Mouse (Mus musculus) heart, adult 2 months (tissue): ENCODE data around the gene 4933424G06Rik. TPM values are rescaled to one million over a fixed set of nuclear protein-coding genes. Genes with fewer than 3 reads are reported as not detected.

ENCODE experiments used
- DNase-seq, 2 experiments: peaks; one replicate each; pipeline ENCODE4 v3.0.0; 2021
- H3K27ac ChIP-seq: fragments of 200-600 bp; 2 replicates; pipeline ENCODE4 v1.8.1; 2022
- H3K27me3 ChIP-seq: fragments of 200-500 bp; 2 replicates; pipeline ENCODE4 v1.6.1; 2012; ENCODE audit warnings: mild to moderate bottlenecking, low read length, inconsistent platforms, mixed read lengths; ENCODE audit not compliant: control insufficient read depth, insufficient read depth
- H3K36me3 ChIP-seq: fragments of 200-500 bp; 2 replicates; pipeline ENCODE4 v1.6.1; 2012; ENCODE audit warnings: low read length, inconsistent platforms; ENCODE audit not compliant: control insufficient read depth, insufficient read depth
- H3K4me1 ChIP-seq: fragments of 200-500 bp; 2 replicates; pipeline ENCODE4 v1.6.1; 2011; ENCODE audit warnings: low read length; ENCODE audit not compliant: control insufficient read depth, insufficient read depth
- H3K4me3 ChIP-seq: fragments of 200-600 bp; 2 replicates; pipeline ENCODE4 v1.8.1; 2022
- H3K79me2 ChIP-seq: fragments of 200-500 bp; replicated peaks from 2 replicates; pipeline ENCODE4 v1.6.1; 2012; ENCODE audit warnings: mild to moderate bottlenecking, inconsistent platforms, low read length, moderate library complexity, mixed read lengths; ENCODE audit not compliant: control insufficient read depth, insufficient read depth
- H3K9ac ChIP-seq: fragments of 200-500 bp; 2 replicates; pipeline ENCODE4 v1.6.1; 2012; ENCODE audit warnings: low read depth, mild to moderate bottlenecking, control low read depth, inconsistent platforms, low read length, mixed read lengths
- CTCF ChIP-seq: fragments of 200-600 bp; IDR thresholded peaks from 2 replicates; pipeline ENCODE4 v1.8.1; 2022; ENCODE audit warnings: antibody characterized with exemption, mild to moderate bottlenecking, moderate library complexity
- EP300 ChIP-seq: fragments of 200-500 bp; IDR thresholded peaks from 2 replicates; pipeline ENCODE4 v1.6.1; 2011; ENCODE audit warnings: low read depth, low read length, control low read depth; ENCODE audit not compliant: insufficient read depth
- POLR2A ChIP-seq: fragments of 200-500 bp; IDR thresholded peaks from 2 replicates; pipeline ENCODE4 v1.6.1; 2011; ENCODE audit warnings: mild to moderate bottlenecking, low read depth, low read length, control low read depth; ENCODE audit not compliant: insufficient read depth
- WGBS: fragments of 180-500 bp; shearing (Covaris S2); methylation state at CpG from one replicate; pipeline ENCODE4 v1.1.7; 2018; 5-methylcytosine and 5-hydroxymethylcytosine counted together
- intact Hi-C: fragments of 180-260 bp; cut with DNase I; formaldehyde crosslinking; loops from one replicate; pipeline ENCODE4 v1.15.1; 2025
- polyA plus RNA-seq: library from polyadenylated mRNA; depleted of rRNA; stranded (reverse); fragments of >200 nt; gene quantifications from 2 replicates; pipeline ENCODE4 v1.2.3, GENCODE M21; 2012
- total RNA-seq, 2 experiments: library from RNA; stranded (reverse); gene quantifications; 2 replicates each; pipeline ENCODE4 v1.2.3; 2021

Gene 4933424G06Rik
- total and polyA plus RNA-seq, 3 experiments: not detected

- no peak overlapping the region for H3K27ac ChIP-seq
- 85% methylated on average over 18 of the region's 18 CpGs for WGBS
- H3K4me1 ChIP-seq: no peaks in the 10 kb centered on the region
- DNase-seq: peak in 1 of 2 experiments; percentile 6
- no peak for TF ChIP-seq POLR2A
- intact Hi-C loops: no loop called here
- H3K4me3 ChIP-seq: no peak overlapping the region
- no peaks in the 10 kb centered on the region for H3K27me3 ChIP-seq
- no peak overlapping the region for H3K9ac ChIP-seq
- H3K79me2 ChIP-seq: no peaks in the 10 kb centered on the region
- H3K36me3 ChIP-seq: no peaks in the 10 kb centered on the region
These were observed 49.1 kb downstream of the 4933424G06Rik start for GRCm38 (mm10) chr1:36759076-36759475.

GRCm38 (mm10) chr1:36760401-36760800 is 50.5 kb downstream of the 4933424G06Rik start:
- DNase-seq: peak in 1 of 2 experiments; percentile 10
- H3K4me3 ChIP-seq: no peak overlapping the region
- no peaks in the 10 kb centered on the region for H3K27me3 ChIP-seq
- 76% methylated on average over 9 of the region's 9 CpGs for WGBS
- H3K27ac ChIP-seq: no peak overlapping the region
- no peaks in the 10 kb centered on the region for H3K36me3 ChIP-seq
- no peaks in the 10 kb centered on the region for H3K79me2 ChIP-seq
- no peak overlapping the region for H3K9ac ChIP-seq
- no peaks in the 10 kb centered on the region for H3K4me1 ChIP-seq
- intact Hi-C loops: no loop called here
- no peak for TF ChIP-seq CTCF
- TF ChIP-seq EP300: no peak
- TF ChIP-seq POLR2A: no peak

- H3K4me1 ChIP-seq: no peaks in the 10 kb centered on the region
- no peaks in the 10 kb centered on the region for H3K36me3 ChIP-seq
- no peak overlapping the region for H3K9ac ChIP-seq
- intact Hi-C loops: no loop called here
- no peak overlapping the region for H3K4me3 ChIP-seq
- TF ChIP-seq CTCF (no peak), EP300 (no peak), POLR2A (no peak)
- no peak for DNase-seq
- no peaks in the 10 kb centered on the region for H3K27me3 ChIP-seq
- no peak overlapping the region for H3K27ac ChIP-seq
- no peaks in the 10 kb centered on the region for H3K79me2 ChIP-seq
- 84% methylated on average over 8 of the region's 8 CpGs for WGBS
These were observed 51.1 kb downstream of the 4933424G06Rik start for GRCm38 (mm10) chr1:36761061-36761460.

GRCm38 (mm10) chr1:36761568-36761967 is 51.6 kb downstream of the 4933424G06Rik start, which contains the start of gene Zap70:
Gene Zap70 (plus strand): TSS chr1:36761798.
- no peaks in the 10 kb centered on the region for H3K79me2 ChIP-seq
- TF ChIP-seq CTCF (no peak), POLR2A (no peak), EP300 (no peak)
- H3K4me3 ChIP-seq: no peak within 1 kb of the TSS
- no peaks in the 10 kb centered on the region for H3K27me3 ChIP-seq
- no peak within 1 kb of the TSS for H3K27ac ChIP-seq
- intact Hi-C loops: no loop called here
- 68% methylated on average over 11 of the region's 11 CpGs for WGBS
- no peak within 1 kb of the TSS for H3K9ac ChIP-seq
- no peaks in the 10 kb centered on the region for H3K4me1 ChIP-seq
- no peaks in the 10 kb centered on the region for H3K36me3 ChIP-seq
- DNase-seq: no peak

- Histone ChIP-seq H3K9ac (no peak overlapping the region), H3K27me3 (peaks cover 4% of the 10 kb centered on the region), H3K27ac (no peak overlapping the region), H3K79me2 (no peaks in the 10 kb centered on the region), H3K36me3 (no peaks in the 10 kb centered on the region), H3K4me3 (no peak overlapping the region), H3K4me1 (no peaks in the 10 kb centered on the region)
- WGBS: 41% methylated on average over 4 of the region's 4 CpGs
- no peak for DNase-seq
- TF ChIP-seq POLR2A: no peak
- TF ChIP-seq CTCF: no peak
- no peak for TF ChIP-seq EP300
- intact Hi-C loops: no loop called here
These were observed 56.7 kb downstream of the 4933424G06Rik start for GRCm38 (mm10) chr1:36766431-36767205.

- intact Hi-C loops: no loop called here
- Histone ChIP-seq H3K27me3 (peaks cover 4% of the 10 kb centered on the region), H3K4me1 (no peaks in the 10 kb centered on the region), H3K36me3 (no peaks in the 10 kb centered on the region), H3K4me3 (no peak overlapping the region), H3K27ac (no peak overlapping the region), H3K79me2 (no peaks in the 10 kb centered on the region), H3K9ac (no peak overlapping the region)
- 23% methylated on average over 10 of the region's 10 CpGs for WGBS
- TF ChIP-seq POLR2A (no peak), CTCF (no peak), EP300 (no peak)
- no peak for DNase-seq
These were observed 57.4 kb downstream of the 4933424G06Rik start for GRCm38 (mm10) chr1:36767321-36767720.
